Mouse (Mus musculus): ENCODE measurements at regions not wholly inside any gene's neighbourhood (a gene's known extent, or its start where the extent isn't known, plus 50 kb on each side); places are given as distances from the start of the nearest gene placed in this dataset.

GRCm38 (mm10) chr16:7527923-7528776 is 896.8 kb downstream of the Tmem114 start:
- ATAC-seq (ENCODE audit: insufficient number of reproducible peaks, low FRiP score, low TSS enrichment) = no peak

- no peak for ATAC-seq (ENCODE audit: insufficient number of reproducible peaks, low FRiP score, low TSS enrichment)
These were observed 906.2 kb downstream of the Tmem114 start for GRCm38 (mm10) chr16:7518711-7519110.
